Mouse (Mus musculus) neural tube, embryonic 12.5 days (tissue): ENCODE measurements at regions not wholly inside any gene's neighbourhood (a gene's known extent, or its start where the extent isn't known, plus 50 kb on each side); places are given as distances from the start of the nearest gene placed in this dataset.
"Not testable (repeated sequence)": the region's sequence is repeated elsewhere in the genome, so short reads cannot be mapped to it uniquely, and the experiment has no call there.

Source experiments
- ATAC-seq: fragments of 200-750 bp; cut with Nextera tagmentation; 2 replicates; pipeline ENCODE4 v1.8.0; 2017; ENCODE audit warnings: low read depth, mild to moderate bottlenecking, moderate TSS enrichment, moderate library complexity; ENCODE audit not compliant: low FRiP score
- H3K27ac ChIP-seq: fragments of 300-500 bp; sonication (generic); 2 replicates; pipeline ENCODE4 v1.5.1; 2016
- H3K27me3 ChIP-seq: fragments of 300-500 bp; sonication (generic); replicated peaks from 2 replicates; pipeline ENCODE4 v1.6.1; 2016; ENCODE audit warnings: mild to moderate bottlenecking
- H3K36me3 ChIP-seq: fragments of 300-500 bp; sonication (generic); 2 replicates; pipeline ENCODE4 v1.6.1; 2016; ENCODE audit warnings: mild to moderate bottlenecking
- H3K4me1 ChIP-seq: fragments of 300-500 bp; sonication (generic); 2 replicates; pipeline ENCODE4 v1.6.1; 2016
- H3K4me2 ChIP-seq: fragments of 300-500 bp; sonication (generic); replicated peaks from 2 replicates; pipeline ENCODE4 v1.6.1; 2016; ENCODE audit warnings: mild to moderate bottlenecking
- H3K4me3 ChIP-seq: fragments of 300-500 bp; sonication (generic); 2 replicates; pipeline ENCODE4 v1.5.1; 2016
- H3K9ac ChIP-seq: fragments of 300-500 bp; sonication (generic); 2 replicates; pipeline ENCODE4 v1.6.1; 2016; ENCODE audit warnings: mild to moderate bottlenecking
- H3K9me3 ChIP-seq: fragments of 300-500 bp; sonication (generic); 2 replicates; pipeline ENCODE4 v1.6.1; 2016; ENCODE audit warnings: mild to moderate bottlenecking
- WGBS: fragments of 180-500 bp; shearing (Covaris S2); methylation state at CpG from one replicate; pipeline ENCODE4 v1.1.7; 2016; 5-methylcytosine and 5-hydroxymethylcytosine counted together

GRCm38 (mm10) chr17:17197229-17197628 is 76.0 kb downstream of the Zfp97 start:
- ATAC-seq, H3K27ac ChIP-seq, H3K4me3 ChIP-seq, H3K4me2 ChIP-seq, H3K4me1 ChIP-seq, H3K9ac ChIP-seq, H3K27me3 ChIP-seq: not testable (repeated sequence)
- 95% methylated on average over 2 of the region's 2 CpGs for WGBS
- H3K36me3 ChIP-seq = peaks cover 11% of the 10 kb centered on the region; the same call in 1 of the 2 replicates
- H3K9me3 ChIP-seq = peaks cover 34% of the 10 kb centered on the region

- H3K4me2 ChIP-seq = no peak overlapping the region
- no peak overlapping the region for H3K4me3 ChIP-seq
- no peaks in the 10 kb centered on the region for H3K36me3 ChIP-seq
- no peaks in the 10 kb centered on the region for H3K4me1 ChIP-seq
- no peak overlapping the region for H3K9ac ChIP-seq
- WGBS = 46% methylated on average over 2 of the region's 2 CpGs
- no peak for ATAC-seq
- no peak overlapping the region for H3K27ac ChIP-seq
- no peaks in the 10 kb centered on the region for H3K27me3 ChIP-seq
- H3K9me3 ChIP-seq = no peaks in the 10 kb centered on the region
These were observed 107.9 kb downstream of the Zfp97 start for GRCm38 (mm10) chr17:17229069-17229468.

DNA sequence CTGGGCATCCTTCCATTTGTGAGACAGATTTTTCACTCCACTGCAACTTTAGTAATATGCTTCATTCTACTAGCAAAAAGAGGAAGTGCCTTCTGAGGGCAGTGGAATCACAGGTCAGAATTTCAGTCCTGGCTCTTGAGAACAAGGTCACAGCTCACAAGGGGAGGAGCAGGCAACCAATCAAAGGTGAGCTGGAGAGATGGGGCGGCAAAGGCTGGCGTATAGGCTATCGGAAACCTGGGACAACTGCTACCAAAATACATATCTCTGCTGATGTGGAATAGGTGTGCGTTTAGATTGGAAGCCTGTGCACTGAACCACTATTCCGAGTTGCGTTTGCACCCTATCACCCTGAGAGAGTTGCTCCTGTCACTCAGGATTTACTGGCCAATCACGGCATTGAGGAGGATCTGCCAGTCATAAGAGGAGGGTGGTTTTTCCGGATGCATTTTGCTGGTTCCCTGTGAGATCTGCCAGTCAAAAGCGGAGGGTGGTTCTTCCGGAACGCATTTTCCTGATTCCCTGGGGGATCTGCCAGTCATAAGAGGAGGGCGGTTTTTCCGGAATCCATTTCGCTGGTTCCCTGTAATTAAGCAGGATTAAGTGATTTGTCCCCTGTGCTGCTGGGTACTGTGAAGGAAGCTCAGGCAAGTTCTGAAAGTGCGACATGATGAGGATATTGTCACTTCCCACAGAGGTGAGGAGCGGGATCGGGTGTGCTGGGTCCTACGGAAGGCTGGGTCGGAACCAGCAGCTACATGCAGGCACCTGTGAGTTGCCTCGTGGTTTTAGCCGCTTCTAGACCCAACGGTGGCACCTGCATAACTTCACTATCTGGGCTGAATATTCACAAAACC is 113.3 kb downstream of the Zfp97 start:
- Histone ChIP-seq H3K9ac (peak overlapping the region; percentile 56), H3K4me3 (peak overlapping the region; percentile 49), H3K4me2 (peak overlapping the region; percentile 58)
- ATAC-seq = peak; percentile 100
- H3K4me1 ChIP-seq, H3K9me3 ChIP-seq, H3K27me3 ChIP-seq, H3K36me3 ChIP-seq, H3K27ac ChIP-seq: not testable (repeated sequence)
- WGBS = under 1% methylated on average over 22 of the region's 22 CpGs

DNA sequence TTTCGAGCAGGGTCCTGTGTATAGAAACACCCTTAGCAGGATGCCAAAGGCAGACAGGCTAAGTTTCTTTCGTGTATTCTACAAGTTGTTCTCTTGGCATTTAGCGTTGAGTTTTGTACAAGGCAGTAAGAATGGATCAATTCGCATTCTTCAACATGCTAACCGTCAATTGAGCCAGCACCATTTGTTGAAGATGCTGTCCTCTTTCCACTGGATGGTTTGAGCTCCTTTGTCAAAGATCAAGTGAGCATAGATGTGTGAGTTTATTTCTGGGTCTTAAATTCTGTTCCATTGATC is 113.9 kb downstream of the Zfp97 start:
- not testable (repeated sequence) for H3K27ac ChIP-seq, H3K27me3 ChIP-seq, H3K9me3 ChIP-seq, H3K4me1 ChIP-seq, ATAC-seq, H3K36me3 ChIP-seq
- H3K4me3 ChIP-seq = peak overlapping the region; percentile 49
- peak overlapping the region; percentile 56 for H3K9ac ChIP-seq
- peak overlapping the region; percentile 58 for H3K4me2 ChIP-seq
- 2% methylated on average over 5 of the region's 5 CpGs for WGBS
